Mouse (Mus musculus) limb, embryonic 13.5 days (tissue): ENCODE results near the gene Cltc. TPM values are rescaled to one million over a fixed set of nuclear protein-coding genes. Genes with fewer than 3 reads are reported as not detected.
A peak's percentile ranks its signal among the peaks of the same experiment; 100 is the strongest.

ENCODE experiments used
- ATAC-seq: fragments of 200-750 bp; cut with Nextera tagmentation; 2 replicates; pipeline ENCODE4 v1.8.0; 2017; ENCODE audit warnings: low read depth, moderate number of reproducible peaks, moderate TSS enrichment; ENCODE audit not compliant: low FRiP score
- H3K27ac ChIP-seq: fragments of 300-500 bp; sonication (generic); 2 replicates; pipeline ENCODE4 v1.5.1; 2015; ENCODE audit warnings: inconsistent platforms, mild to moderate bottlenecking, moderate library complexity
- H3K27me3 ChIP-seq: fragments of 300-500 bp; sonication (generic); 2 replicates; pipeline ENCODE4 v1.6.1; 2015; ENCODE audit warnings: mild to moderate bottlenecking, inconsistent platforms
- H3K36me3 ChIP-seq: fragments of 300-500 bp; sonication (generic); 2 replicates; pipeline ENCODE4 v1.6.1; 2015; ENCODE audit warnings: inconsistent platforms, mild to moderate bottlenecking, moderate library complexity
- H3K4me1 ChIP-seq: fragments of 300-500 bp; sonication (generic); 2 replicates; pipeline ENCODE4 v1.6.1; 2015; ENCODE audit warnings: inconsistent platforms
- H3K4me2 ChIP-seq: fragments of 300-500 bp; sonication (generic); replicated peaks from 2 replicates; pipeline ENCODE4 v1.6.1; 2015; ENCODE audit warnings: inconsistent platforms, mild to moderate bottlenecking, moderate library complexity
- H3K4me3 ChIP-seq: fragments of 300-500 bp; sonication (generic); 2 replicates; pipeline ENCODE4 v1.5.1; 2015; ENCODE audit warnings: moderate library complexity, mild to moderate bottlenecking, inconsistent platforms
- H3K9ac ChIP-seq: fragments of 300-500 bp; sonication (generic); 2 replicates; pipeline ENCODE4 v1.6.1; 2015; ENCODE audit warnings: mild to moderate bottlenecking, inconsistent platforms
- H3K9me3 ChIP-seq: fragments of 300-500 bp; sonication (generic); 2 replicates; pipeline ENCODE4 v1.6.1; 2016; ENCODE audit warnings: inconsistent platforms
- WGBS: fragments of 180-500 bp; shearing (Covaris S2); methylation state at CpG from one replicate; pipeline ENCODE4 v1.1.7; 2015; 5-methylcytosine and 5-hydroxymethylcytosine counted together
- polyA plus RNA-seq: library from polyadenylated mRNA; unstranded; fragments of >200 nt; fragmentation: Nextera tagmentation; extraction: Ambion mirVana; gene quantifications from 2 replicates; pipeline ENCODE4 v1.2.1, GENCODE M21; 2015

Gene Cltc
- polyA plus RNA-seq, 1 experiment from 2014 or later = 132 TPM

DNA sequence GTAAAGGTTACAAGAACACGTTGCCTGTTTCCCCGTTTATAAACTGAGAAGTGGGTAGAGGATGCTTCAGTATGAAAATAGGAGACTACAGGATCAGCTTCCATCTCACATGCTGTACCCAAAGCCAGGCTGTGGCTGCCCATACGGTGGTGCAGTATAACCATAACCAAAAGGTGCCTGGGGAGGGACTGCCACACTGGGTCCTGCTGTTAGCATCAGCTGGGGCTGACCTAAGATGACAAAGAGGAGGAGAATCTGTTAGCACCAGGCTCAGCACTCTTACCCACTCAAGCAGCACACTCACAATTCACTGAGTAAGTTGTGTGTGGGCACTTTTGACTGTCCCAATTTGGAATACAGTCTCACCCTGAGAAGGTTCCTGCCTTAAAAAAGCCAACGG, 61.9 kb downstream of the Cltc start:
- Histone ChIP-seq H3K4me3 (no peak overlapping the region), H3K9me3 (no peaks in the 10 kb centered on the region), H3K4me1 (no peaks in the 10 kb centered on the region), H3K27ac (no peak overlapping the region), H3K36me3 (peaks cover 95% of the 10 kb centered on the region), H3K27me3 (no peaks in the 10 kb centered on the region), H3K9ac (no peak overlapping the region), H3K4me2 (no peak overlapping the region)
- WGBS = 81% methylated on average over 4 of the region's 4 CpGs
- ATAC-seq = no peak

DNA sequence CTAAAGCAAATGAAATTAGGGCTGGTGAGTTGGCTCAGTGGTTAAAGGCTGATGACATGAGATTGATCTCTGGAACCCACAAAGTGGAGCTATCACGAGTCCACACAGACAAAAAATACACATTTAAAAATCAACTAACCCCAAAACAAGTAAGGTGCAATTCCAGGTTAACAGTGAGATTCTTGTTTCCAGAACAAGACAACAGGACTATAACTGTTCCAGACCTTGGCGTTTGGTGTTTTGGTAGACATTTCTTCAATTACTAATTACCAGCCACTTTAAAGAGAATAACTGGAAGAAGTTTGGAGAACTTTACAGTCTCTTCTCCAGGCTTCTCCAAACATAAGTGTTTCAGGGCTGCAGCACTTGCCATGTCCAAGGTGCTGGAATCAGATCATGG, 64.8 kb downstream of the Cltc start:
- 86% methylated on average over 2 of the region's 2 CpGs for WGBS
- no peaks in the 10 kb centered on the region for H3K4me1 ChIP-seq
- H3K4me2 ChIP-seq = no peak overlapping the region
- no peaks in the 10 kb centered on the region for H3K9me3 ChIP-seq
- no peak overlapping the region for H3K9ac ChIP-seq
- no peak overlapping the region for H3K4me3 ChIP-seq
- no peak overlapping the region for H3K27ac ChIP-seq
- ATAC-seq = no peak
- H3K27me3 ChIP-seq = no peaks in the 10 kb centered on the region
- H3K36me3 ChIP-seq = peaks cover 92% of the 10 kb centered on the region

DNA sequence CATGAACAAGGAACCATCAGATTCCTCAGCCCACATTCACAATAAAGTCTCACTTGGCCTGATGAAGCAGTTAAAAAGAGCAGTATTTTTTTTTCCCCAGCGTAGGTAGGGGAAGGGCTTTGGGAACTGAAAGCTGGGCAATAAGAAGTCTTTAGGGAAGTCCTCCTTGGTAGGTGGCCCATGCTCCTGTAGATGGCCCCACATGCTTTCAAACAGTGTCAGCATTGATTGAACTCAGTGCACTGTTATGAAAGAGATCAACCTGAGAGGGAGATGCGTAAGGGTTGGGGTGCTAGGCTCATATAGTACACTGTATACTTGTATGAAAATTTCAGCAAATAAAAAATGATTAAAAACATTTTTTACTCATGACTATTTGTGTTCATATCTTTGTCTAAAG, 65.4 kb downstream of the Cltc start:
- no peaks in the 10 kb centered on the region for H3K9me3 ChIP-seq
- 95% methylated on average over 2 of the region's 2 CpGs for WGBS
- no peak overlapping the region for H3K27ac ChIP-seq
- H3K36me3 ChIP-seq = peaks cover 92% of the 10 kb centered on the region
- no peaks in the 10 kb centered on the region for H3K27me3 ChIP-seq
- H3K4me3 ChIP-seq = no peak overlapping the region
- 0 out of 2 replicates have a peak, but pooled peaks cover 1% of the 10 kb centered on the region for H3K4me1 ChIP-seq
- ATAC-seq = no peak
- H3K4me2 ChIP-seq = no peak overlapping the region
- no peak overlapping the region for H3K9ac ChIP-seq

DNA sequence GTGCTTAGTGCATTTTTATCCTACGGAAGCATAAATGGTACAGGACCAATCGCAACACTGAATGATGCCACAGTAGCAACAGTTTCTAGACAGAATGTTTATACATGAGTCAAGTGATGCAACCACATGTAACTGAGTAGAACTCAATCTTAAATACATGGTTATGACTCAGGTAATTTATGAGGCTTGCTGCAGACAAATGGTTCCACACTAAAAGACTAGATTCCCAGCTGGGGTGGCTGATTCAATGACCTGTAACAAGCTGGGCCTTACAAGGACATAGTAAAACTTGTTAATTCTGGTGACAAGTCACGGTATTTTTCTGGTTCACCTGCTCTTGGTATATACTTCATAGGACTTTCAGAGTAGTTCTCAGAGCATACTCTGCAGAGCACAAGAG, 65.9 kb downstream of the Cltc start:
- no peak overlapping the region for H3K27ac ChIP-seq
- no peak for ATAC-seq
- H3K9ac ChIP-seq = no peak overlapping the region
- no peak overlapping the region for H3K4me3 ChIP-seq
- 0 out of 2 replicates have a peak, but pooled peaks cover 2% of the 10 kb centered on the region for H3K4me1 ChIP-seq
- peaks cover 90% of the 10 kb centered on the region for H3K36me3 ChIP-seq
- H3K9me3 ChIP-seq = no peaks in the 10 kb centered on the region
- 95% methylated on average over 3 of the region's 3 CpGs for WGBS
- H3K27me3 ChIP-seq = no peaks in the 10 kb centered on the region
- H3K4me2 ChIP-seq = no peak overlapping the region

DNA sequence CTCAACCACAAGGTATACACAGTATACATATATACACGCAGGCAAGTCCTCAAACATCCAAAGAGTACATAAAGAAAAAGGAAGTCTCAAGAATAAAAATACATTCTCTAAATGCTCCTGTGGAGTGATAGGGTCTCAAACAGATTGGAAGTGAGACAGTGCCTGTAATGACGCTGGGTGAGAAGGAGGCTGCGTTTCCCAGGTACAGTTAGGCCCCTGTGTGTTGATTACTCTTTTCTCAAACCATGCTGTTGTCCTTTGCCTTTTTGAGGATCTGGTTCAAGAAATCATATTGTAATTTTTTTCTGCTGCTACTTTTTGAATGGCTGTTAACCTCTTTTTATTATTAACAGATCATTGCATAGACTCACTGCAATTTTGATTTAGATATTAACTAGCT, 67.0 kb downstream of the Cltc start:
- no peak overlapping the region for H3K9ac ChIP-seq
- peaks cover 81% of the 10 kb centered on the region for H3K36me3 ChIP-seq
- no peak overlapping the region for H3K4me3 ChIP-seq
- H3K9me3 ChIP-seq = no peaks in the 10 kb centered on the region
- no peak for ATAC-seq
- H3K4me1 ChIP-seq = peaks cover 9% of the 10 kb centered on the region
- H3K27me3 ChIP-seq = no peaks in the 10 kb centered on the region
- 90% methylated on average over 3 of the region's 3 CpGs for WGBS
- H3K4me2 ChIP-seq = no peak overlapping the region
- H3K27ac ChIP-seq = no peak overlapping the region

DNA sequence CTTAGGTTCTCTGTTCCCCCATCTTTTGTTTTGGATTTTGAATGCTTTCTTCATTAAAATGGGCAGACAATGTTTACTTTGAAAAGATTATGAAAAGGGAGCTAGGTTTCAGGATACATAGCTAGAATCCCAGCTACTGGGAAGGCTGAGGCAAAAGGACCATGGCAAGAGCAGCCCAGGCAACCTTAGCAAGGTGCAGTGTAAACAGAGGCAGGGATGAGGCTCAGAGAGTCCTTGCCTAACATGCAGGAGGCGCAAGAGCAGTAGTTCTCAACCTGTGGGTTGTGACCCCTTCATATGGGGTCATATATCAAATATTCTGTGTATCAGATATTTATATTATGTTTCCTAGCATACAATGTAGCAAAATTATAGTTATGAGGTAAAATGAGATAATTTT, 72.0 kb downstream of the Cltc start:
- H3K36me3 ChIP-seq = peaks cover 33% of the 10 kb centered on the region
- no peak for ATAC-seq
- H3K9me3 ChIP-seq = no peaks in the 10 kb centered on the region
- H3K4me3 ChIP-seq = peak overlapping the region; percentile 75
- H3K27ac ChIP-seq = no peak overlapping the region
- peak overlapping the region; percentile 76 for H3K4me2 ChIP-seq
- peaks cover 27% of the 10 kb centered on the region for H3K4me1 ChIP-seq
- 0 out of 2 replicates have a peak overlapping the region, but pooled peaks have one; percentile 83 for H3K9ac ChIP-seq
- H3K27me3 ChIP-seq = no peaks in the 10 kb centered on the region
- 89% methylated on average over 1 of the region's 1 CpGs for WGBS

DNA sequence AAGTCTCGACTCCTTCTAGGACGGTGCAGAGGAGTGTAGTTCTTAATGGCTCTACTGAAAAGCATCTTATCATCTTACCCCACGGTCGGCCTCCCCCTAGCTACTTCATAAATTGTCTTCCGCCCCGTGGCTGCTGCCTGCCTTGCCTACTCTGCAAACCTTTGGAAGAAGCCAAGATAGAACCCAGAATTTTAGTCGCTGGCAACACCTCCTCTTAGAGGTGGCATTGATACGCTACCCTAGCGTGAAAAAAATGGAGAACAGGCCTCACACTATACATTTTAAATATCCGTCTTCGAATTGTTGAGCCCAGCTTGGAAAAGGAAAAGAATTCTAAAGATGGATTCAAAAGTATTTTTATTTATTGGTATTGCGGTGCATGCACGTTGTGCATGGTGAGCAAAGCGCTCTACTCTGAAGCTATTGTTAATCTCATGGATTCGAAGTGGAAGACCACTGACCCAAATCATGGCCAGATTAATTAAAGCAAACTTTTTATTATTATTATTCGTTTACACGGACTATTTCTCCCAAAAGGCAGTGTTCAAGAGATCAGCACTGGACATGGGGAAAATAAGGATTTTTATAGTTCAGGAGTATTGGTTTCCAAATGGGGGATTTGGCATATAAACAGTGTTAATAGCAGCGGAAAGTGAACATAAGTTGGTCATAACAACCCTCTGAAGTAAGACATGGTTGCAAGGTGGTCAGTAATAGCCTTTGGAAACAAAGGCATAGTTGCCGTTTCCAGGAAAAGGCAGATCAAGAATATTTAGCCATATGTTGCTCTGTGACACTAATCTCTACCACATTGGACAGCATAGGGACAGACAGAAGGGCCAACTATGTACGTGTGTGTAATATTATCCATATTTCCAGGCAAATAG, 73.0 kb downstream of the Cltc start:
- no peaks in the 10 kb centered on the region for H3K9me3 ChIP-seq
- H3K9ac ChIP-seq = peak overlapping the region; percentile 83
- peaks cover 27% of the 10 kb centered on the region for H3K4me1 ChIP-seq
- no peak; the same call in 1 of the 2 replicates for ATAC-seq
- peak overlapping the region; percentile 75 for H3K4me3 ChIP-seq
- H3K27me3 ChIP-seq = no peaks in the 10 kb centered on the region
- peak overlapping the region; percentile 86 for H3K27ac ChIP-seq
- H3K36me3 ChIP-seq = peaks cover 23% of the 10 kb centered on the region
- WGBS = 7% methylated on average over 20 of the region's 20 CpGs
- peak overlapping the region; percentile 76 for H3K4me2 ChIP-seq

DNA sequence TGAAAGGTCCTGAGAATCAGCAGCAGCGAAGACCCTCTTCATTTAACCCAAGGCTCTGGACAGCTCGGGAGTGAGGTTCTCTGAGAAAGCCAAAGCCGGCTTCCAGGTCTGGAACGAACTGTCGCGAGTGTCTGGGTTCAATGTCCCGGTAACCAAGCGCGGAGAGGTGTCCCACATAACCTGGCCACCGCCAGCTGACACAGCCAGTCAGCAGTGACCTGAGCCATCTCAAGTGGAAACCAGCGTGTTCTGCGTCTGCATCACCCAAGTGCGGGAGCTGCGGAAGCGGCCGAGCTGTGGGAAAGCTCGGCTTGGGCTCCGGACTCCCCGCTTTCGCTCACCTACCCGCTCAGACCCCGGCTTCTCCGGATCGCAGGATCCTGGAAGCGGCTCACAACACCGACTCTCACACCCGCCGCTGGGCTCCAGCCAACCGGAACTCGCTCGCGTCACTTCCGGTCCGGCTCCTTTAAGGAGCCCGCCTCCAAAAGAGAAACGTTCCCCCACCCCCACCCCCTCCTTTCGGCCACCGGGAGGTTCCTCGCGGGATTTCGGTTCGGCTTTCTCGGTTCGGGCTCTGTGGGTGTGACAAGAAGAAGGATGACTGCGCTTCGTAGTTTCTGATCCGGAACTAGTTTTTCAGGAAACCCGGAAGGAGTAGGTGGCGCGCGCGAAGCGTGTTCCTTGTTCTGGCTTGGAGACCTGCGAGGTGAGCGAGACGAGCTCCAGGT, 73.8 kb downstream of the Cltc start, which contains the start of the genes Vmp1 and Ptrh2:
Gene Vmp1 (minus strand): TSS at position 442 of the 731 bp plus-strand sequence.
Gene Ptrh2 (plus strand): TSS at position 591 of the 731 bp plus-strand sequence.
- Histone ChIP-seq H3K4me2 (peak within 1 kb of the TSS; percentile 76), H3K27me3 (no peaks in the 10 kb centered on the region), H3K27ac (peak within 1 kb of the TSS; percentile 86), H3K9ac (peak within 1 kb of the TSS; percentile 83), H3K9me3 (no peaks in the 10 kb centered on the region), H3K36me3 (peaks cover 15% of the 10 kb centered on the region), H3K4me1 (peaks cover 27% of the 10 kb centered on the region), H3K4me3 (peak within 1 kb of the TSS; percentile 75)
- under 1% methylated on average over 56 of the region's 56 CpGs for WGBS
- peak; percentile 95 for ATAC-seq

DNA sequence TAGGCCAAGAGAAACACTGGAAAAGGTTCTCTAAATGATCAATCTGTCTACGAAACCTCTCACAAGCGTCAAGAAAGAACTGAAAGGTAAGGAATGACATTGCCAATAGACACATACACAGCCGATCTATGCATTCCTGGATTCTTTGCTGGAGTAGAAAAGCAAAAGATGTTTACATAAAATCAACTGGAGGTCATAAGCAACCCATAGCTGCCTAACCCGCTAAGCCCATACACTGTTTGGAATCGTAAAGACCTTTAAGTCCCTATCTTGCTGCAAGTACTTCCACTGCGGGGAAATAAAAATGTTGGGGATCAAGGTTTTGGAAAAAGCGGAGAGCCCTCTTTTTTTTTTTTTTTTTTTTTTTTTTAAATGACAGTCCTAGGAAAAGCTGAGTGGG, 74.5 kb downstream of the Cltc start:
- no peaks in the 10 kb centered on the region for H3K9me3 ChIP-seq
- H3K4me2 ChIP-seq = peak overlapping the region; percentile 76
- peak overlapping the region; percentile 83 for H3K9ac ChIP-seq
- 34% methylated on average over 7 of the region's 7 CpGs for WGBS
- H3K4me3 ChIP-seq = peak overlapping the region; percentile 75
- peaks cover 11% of the 10 kb centered on the region for H3K36me3 ChIP-seq
- ATAC-seq = no peak
- no peak overlapping the region for H3K27ac ChIP-seq
- peaks cover 27% of the 10 kb centered on the region for H3K4me1 ChIP-seq
- H3K27me3 ChIP-seq = no peaks in the 10 kb centered on the region

DNA sequence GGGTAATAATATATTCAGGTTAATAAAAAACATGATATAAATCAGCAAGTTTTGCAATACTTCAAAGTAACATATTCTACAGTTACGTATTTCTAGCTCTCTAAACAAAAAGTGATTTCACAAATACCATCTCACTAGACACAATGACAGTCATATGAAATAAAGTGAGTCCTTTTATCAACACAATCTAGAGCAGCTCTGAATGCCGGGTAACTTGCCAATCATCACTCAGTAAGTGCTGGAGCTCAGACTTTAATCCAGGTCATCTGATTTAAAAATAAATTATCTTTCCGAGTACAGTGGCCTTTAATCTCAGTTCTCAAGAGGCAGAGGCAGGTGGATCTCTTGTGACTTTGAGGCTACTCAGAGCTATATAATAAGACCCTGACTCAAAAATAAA, 75.9 kb downstream of the Cltc start:
- Histone ChIP-seq H3K4me3 (no peak overlapping the region), H3K4me1 (peaks cover 25% of the 10 kb centered on the region), H3K27ac (no peak overlapping the region), H3K9ac (no peak overlapping the region), H3K36me3 (no peaks in the 10 kb centered on the region), H3K4me2 (no peak overlapping the region), H3K9me3 (no peaks in the 10 kb centered on the region), H3K27me3 (no peaks in the 10 kb centered on the region)
- WGBS = 91% methylated on average over 3 of the region's 3 CpGs
- ATAC-seq = no peak

DNA sequence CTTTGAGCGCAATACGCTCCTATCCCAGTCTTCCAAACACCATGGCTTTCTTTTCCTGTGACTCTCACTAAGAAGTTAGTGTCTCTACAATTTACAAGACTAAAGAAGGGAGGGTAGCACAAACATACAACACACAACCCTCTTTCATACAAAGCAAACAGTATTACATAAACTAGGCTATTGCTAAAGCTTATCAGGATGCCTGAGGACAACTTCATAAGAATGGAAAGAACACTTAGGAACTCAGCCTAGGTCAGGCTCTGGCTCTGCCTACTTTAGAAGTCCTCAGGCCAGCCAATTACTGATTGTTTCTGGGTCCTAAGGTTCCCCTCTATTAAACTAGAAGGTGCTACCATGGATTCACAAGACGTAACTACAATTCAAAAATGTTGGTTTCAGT, 76.6 kb downstream of the Cltc start:
- Histone ChIP-seq H3K9me3 (no peaks in the 10 kb centered on the region), H3K4me2 (no peak overlapping the region), H3K4me3 (no peak overlapping the region), H3K4me1 (peaks cover 22% of the 10 kb centered on the region), H3K27me3 (no peaks in the 10 kb centered on the region), H3K9ac (no peak overlapping the region), H3K27ac (no peak overlapping the region), H3K36me3 (no peaks in the 10 kb centered on the region)
- no peak for ATAC-seq
- WGBS = 96% methylated on average over 3 of the region's 3 CpGs

DNA sequence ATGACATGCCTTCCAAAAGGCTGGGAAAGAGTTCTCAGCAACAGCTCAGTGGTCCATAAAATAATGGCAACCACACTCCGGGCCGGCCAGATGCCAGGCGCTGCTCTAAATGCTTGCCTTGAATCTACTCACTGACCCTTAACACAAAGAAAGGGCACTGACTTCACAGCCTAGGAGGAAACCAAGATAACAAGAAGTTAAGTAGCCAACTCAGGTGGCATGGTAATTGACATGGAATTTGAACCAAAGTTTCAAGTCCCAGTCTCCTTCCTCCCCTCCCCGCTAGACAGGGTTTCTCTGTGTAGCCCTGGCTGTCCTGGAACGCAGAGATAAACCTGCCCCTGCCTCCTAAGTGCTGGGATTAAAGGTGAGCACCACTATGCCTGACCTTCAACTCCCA, 78.4 kb downstream of the Cltc start:
- WGBS = 83% methylated on average over 5 of the region's 5 CpGs
- no peak for ATAC-seq

More for the DNA sequence above, 78.4 kb downstream of the Cltc start:
- H3K27ac ChIP-seq = no peak overlapping the region
- H3K9ac ChIP-seq = no peak overlapping the region
- no peaks in the 10 kb centered on the region for H3K27me3 ChIP-seq
- no peak overlapping the region for H3K4me2 ChIP-seq
- no peak overlapping the region for H3K4me3 ChIP-seq
- H3K4me1 ChIP-seq = peaks cover 9% of the 10 kb centered on the region
- H3K36me3 ChIP-seq = no peaks in the 10 kb centered on the region
- H3K9me3 ChIP-seq = no peaks in the 10 kb centered on the region
